Mouse (Mus musculus) erythroblast, embryonic 14.5 days (primary cell): ENCODE data around the gene Oprd1.

ENCODE experiments used
- GATA1 ChIP-seq: IDR thresholded peaks from 2 replicates; pipeline ENCODE4 v1.6.1; 2012; ENCODE audit warnings: low read length, inconsistent platforms, mixed read lengths
- TAL1 ChIP-seq: IDR thresholded peaks from 3 replicates; pipeline ENCODE4 v1.6.1; 2012; ENCODE audit warnings: low read length, inconsistent platforms, mixed read lengths

- peak; percentile 89 for TF ChIP-seq GATA1
- TF ChIP-seq TAL1, result peak; percentile 91
Observed at GRCm38 (mm10) chr4:132076480-132077405, 67.5 kb downstream of the Oprd1 start.
